21 mouse cellular contexts compared by ENCODE assay signal in genomic region chr6:85325109-85325508, GRCm38 (mm10). TPM values are rescaled to one million over a fixed set of nuclear protein-coding genes. Genes with fewer than 3 reads are reported as not detected.
DNase-seq lines count a peak whose midpoint lies in the region; ATAC-seq lines count a peak whose summit lies in the region.
"Had no signal": no experiment of that assay in that cellular context is flagged by ENCODE, and none has a peak within 500 bp of the region (broad histone marks: within the 10 kb centered on the region; RNA-seq: fewer than 3 reads in every experiment).

No protein-coding gene starts in this region.

- H3K27ac ChIP-seq in forebrain, embryonic 10.5 days: 0 out of 2 replicates have a peak overlapping the region, but pooled peaks have one; percentile 1
- no peak overlapping the region for H3K27ac ChIP-seq in forebrain, embryonic 13.5 days
- no peak overlapping the region for H3K27ac ChIP-seq in intestine, embryonic 16.5 days (ENCODE audit: low read length)
- H3K27ac ChIP-seq: hindbrain, embryonic 14.5 days; midbrain, embryonic 15.5 days; neural tube, embryonic 12.5 days had no signal

- whole genome bisulfite sequencing in forebrain, embryonic 10.5 days: 52% methylated on average over 2 of the region's 2 CpGs
- WGBS in forebrain, embryonic 13.5 days: 44% methylated on average over 2 of the region's 2 CpGs
- WGBS in intestine, embryonic 16.5 days: 32% methylated on average over 2 of the region's 2 CpGs

- no peak for ATAC-seq in forebrain, embryonic 13.5 days
- peak; percentile 44 for ATAC-seq in megakaryocyte, adult 5-6 weeks (ENCODE audit: poor library complexity, severe bottlenecking)
- ATAC-seq in intestine, embryonic 16.5 days: no peak
- ATAC-seq: midbrain, embryonic 15.5 days had no signal

- H3K9me3 ChIP-seq in forebrain, embryonic 10.5 days: no peaks in the 10 kb centered on the region
- no peaks in the 10 kb centered on the region for H3K9me3 ChIP-seq in forebrain, embryonic 13.5 days (replicated peaks)
- no peaks in the 10 kb centered on the region for H3K9me3 ChIP-seq in intestine, embryonic 16.5 days (ENCODE audit: control insufficient read depth, low read length)
- H3K9me3 ChIP-seq: midbrain, embryonic 15.5 days; neural tube, embryonic 12.5 days had no signal

- no peaks in the 10 kb centered on the region for H3K27me3 ChIP-seq in forebrain, embryonic 10.5 days (ENCODE audit: poor library complexity, severe bottlenecking)
- no peaks in the 10 kb centered on the region for H3K27me3 ChIP-seq in forebrain, embryonic 13.5 days
- no peaks in the 10 kb centered on the region for H3K27me3 ChIP-seq in intestine, embryonic 16.5 days (replicated peaks; ENCODE audit: control insufficient read depth, insufficient read depth, low read length)
- H3K27me3 ChIP-seq: CH12.LX; midbrain, embryonic 15.5 days; neural tube, embryonic 12.5 days had no signal

- H3K9ac ChIP-seq in forebrain, embryonic 13.5 days: no peak overlapping the region
- no peak overlapping the region for H3K9ac ChIP-seq in intestine, embryonic 16.5 days (ENCODE audit: low read depth, low read length)
- H3K9ac ChIP-seq: hindbrain, embryonic 14.5 days; midbrain, embryonic 15.5 days; neural tube, embryonic 12.5 days had no signal

- no peak overlapping the region for H3K4me2 ChIP-seq in forebrain, embryonic 13.5 days
- H3K4me2 ChIP-seq in intestine, embryonic 16.5 days (ENCODE audit: low read depth, low read length): no peak overlapping the region
- H3K4me2 ChIP-seq: hindbrain, embryonic 14.5 days; liver, embryonic 11.5 days; midbrain, embryonic 15.5 days; neural tube, embryonic 12.5 days had no signal

- DNase-seq in forebrain, embryonic 10.5 days (ENCODE audit: extremely low spot score, low spot score): no peak
- DNase-seq in 3T3-L1 (ENCODE audit: low read depth, low spot score) (peak; percentile 91), adipocyte (ENCODE audit: low spot score) (peak; percentile 33)
- no peak for DNase-seq in kidney, postnatal 25 days
- DNase-seq in ovary, adult 18-20 months (ENCODE audit: low spot score): no peak
- DNase-seq: adrenal gland, postnatal 14 days; cerebellum, postnatal 36 days; heart, adult 18-20 months; kidney, adult 11 months; kidney, postnatal 4 days; retina, postnatal 1 day; spleen, adult 18-20 months; thymus, postnatal 4 days had no signal

- H3K4me1 ChIP-seq in forebrain, embryonic 10.5 days: peaks cover 18% of the 10 kb centered on the region
- peaks cover 15% of the 10 kb centered on the region for H3K4me1 ChIP-seq in forebrain, embryonic 13.5 days
- H3K4me1 ChIP-seq in intestine, embryonic 16.5 days (ENCODE audit: control insufficient read depth, insufficient read depth, low read length): no peaks in the 10 kb centered on the region
- H3K4me1 ChIP-seq: midbrain, embryonic 15.5 days had no signal

- H3K36me3 ChIP-seq in forebrain, embryonic 10.5 days (replicated peaks): 0 out of 2 replicates have a peak, but pooled peaks cover 2% of the 10 kb centered on the region
- no peaks in the 10 kb centered on the region; the same call in 1 of the 2 replicates for H3K36me3 ChIP-seq in forebrain, embryonic 13.5 days (ENCODE audit: poor library complexity, severe bottlenecking)
- H3K36me3 ChIP-seq in intestine, embryonic 16.5 days (ENCODE audit: control insufficient read depth, insufficient read depth, low read length): no peaks in the 10 kb centered on the region
- H3K36me3 ChIP-seq: midbrain, embryonic 15.5 days; neural tube, embryonic 12.5 days had no signal

- no peak overlapping the region for H3K4me3 ChIP-seq in forebrain, embryonic 10.5 days
- H3K4me3 ChIP-seq in forebrain, embryonic 13.5 days: no peak overlapping the region
- no peak overlapping the region for H3K4me3 ChIP-seq in intestine, embryonic 16.5 days (ENCODE audit: low read length)
- H3K4me3 ChIP-seq: midbrain, embryonic 15.5 days; neural tube, embryonic 12.5 days had no signal

RNA-seq across cellular contexts. Expression of gene Sfxn5, which starts 8.1 kb away (rescaled TPM):
- polyA plus RNA-seq in forebrain, embryonic 10.5 days (2016; fragmentation: Nextera tagmentation; extraction: Ambion mirVana): 11.7 and 14.3 TPM in 2 replicates
- polyA plus RNA-seq in forebrain, embryonic 13.5 days (2015; fragmentation: Nextera tagmentation; extraction: Ambion mirVana): 20.9 and 22.7 TPM in 2 replicates
- 6.5 and 8.4 TPM in 2 replicates for total RNA-seq in megakaryocyte, adult 5-6 weeks (2015)
- 8.4 and 13.4 TPM in 2 replicates for total RNA-seq in megakaryocyte, adult 5-6 weeks (2017)
- 5.3 and 7.2 TPM in 2 replicates for polyA plus RNA-seq in intestine, embryonic 16.5 days (2015; fragmentation: Nextera tagmentation; extraction: Ambion mirVana)

RNA-seq across cellular contexts. Expression of gene Rab11fip5, which starts 49.3 kb away (rescaled TPM):
- 2.5 and 3.1 TPM in 2 replicates for polyA plus RNA-seq in forebrain, embryonic 10.5 days (2016; fragmentation: Nextera tagmentation; extraction: Ambion mirVana)
- polyA plus RNA-seq in forebrain, embryonic 13.5 days (2015; fragmentation: Nextera tagmentation; extraction: Ambion mirVana): 7.1 and 8.5 TPM in 2 replicates
- total RNA-seq in megakaryocyte, adult 5-6 weeks (2015): 5.2 and 6.9 TPM in 2 replicates
- 5.8 and 6.3 TPM in 2 replicates for total RNA-seq in megakaryocyte, adult 5-6 weeks (2017)
- 15.6 and 20.9 TPM in 2 replicates for polyA plus RNA-seq in intestine, embryonic 16.5 days (2015; fragmentation: Nextera tagmentation; extraction: Ambion mirVana)

Comparison
In these comparisons a context has a peak if more than half of its experiments do, and no peak if none do; other contexts are left out.
1. DNase-seq: peak in 3T3-L1 (single experiment) and adipocyte (single experiment); none in forebrain, embryonic 10.5 days (single experiment), kidney, postnatal 25 days (0 of 2) and ovary, adult 18-20 months (single experiment).